Mouse (Mus musculus): ENCODE data around the gene Gm10272. TPM values are rescaled to one million over a fixed set of nuclear protein-coding genes. Genes with fewer than 3 reads are reported as not detected.
"Not testable (repeated sequence)": the region's sequence is repeated elsewhere in the genome, so short reads cannot be mapped to it uniquely, and the experiment has no call there.

Gm10272 gene
- total RNA-seq, 1 experiment = not detected

- DNase-seq (ENCODE audit: low read depth, low spot score) = no peak
- no peaks in the 10 kb centered on the region for H3K9me3 ChIP-seq (ENCODE audit: control insufficient read depth, insufficient read depth, low read depth, low read length)
- TF ChIP-seq ZNF384 (IDR thresholded peaks at IDR 0.05; ENCODE audit: low read depth, low read length) (no peak), ZC3H11A (IDR thresholded peaks at IDR 0.05; ENCODE audit: borderline replicate concordance, low read depth, low read length) (no peak), CHD2 (IDR thresholded peaks at IDR 0.05; ENCODE audit: low read depth, low read length) (no peak)
- in situ Hi-C loops (cut with MboI; ENCODE audit: low sequenced_read_pairs in 2 of 2, unreplicated experiment in 2 of 2) = no loop called here
- no peak overlapping the region for H3K27ac ChIP-seq (ENCODE audit: insufficient read depth, low read depth, low read length, poor library complexity, severe bottlenecking)
- no peak overlapping the region for H3K4me3 ChIP-seq (ENCODE audit: insufficient read depth in 1 of 2, low read depth in 1 of 2, low read length in 2 of 2, poor library complexity in 1 of 2, severe bottlenecking in 1 of 2)
- H3K9ac ChIP-seq (ENCODE audit: insufficient read depth, low read depth, low read length, poor library complexity, severe bottlenecking) = no peak overlapping the region
- H3K36me3 ChIP-seq (ENCODE audit: control insufficient read depth, insufficient read depth, low read length, poor library complexity, severe bottlenecking) = no peaks in the 10 kb centered on the region
- no peaks in the 10 kb centered on the region for H3K4me1 ChIP-seq (ENCODE audit: control insufficient read depth in 2 of 2, insufficient read depth in 2 of 2, low read length in 2 of 2, poor library complexity in 1 of 2)
Observed at GRCm38 (mm10) chr10:77713734-77714133, 7.3 kb downstream of the Gm10272 start.

- Histone ChIP-seq H3K9me3 (ENCODE audit: control insufficient read depth, insufficient read depth, low read depth, low read length) (no peaks in the 10 kb centered on the region), H3K4me1 (ENCODE audit: control insufficient read depth in 2 of 2, insufficient read depth in 2 of 2, low read length in 2 of 2, poor library complexity in 1 of 2) (no peaks in the 10 kb centered on the region), H3K9ac (ENCODE audit: insufficient read depth, low read depth, low read length, poor library complexity, severe bottlenecking) (no peak within 1 kb of the TSS), H3K4me3 (ENCODE audit: insufficient read depth in 1 of 2, low read depth in 1 of 2, low read length in 2 of 2, poor library complexity in 1 of 2, severe bottlenecking in 1 of 2) (no peak within 1 kb of the TSS), H3K27ac (ENCODE audit: insufficient read depth, low read depth, low read length, poor library complexity, severe bottlenecking) (no peak within 1 kb of the TSS; the same call in 1 of the 2 replicates), H3K36me3 (ENCODE audit: control insufficient read depth, insufficient read depth, low read length, poor library complexity, severe bottlenecking) (no peaks in the 10 kb centered on the region)
- in situ Hi-C loops (cut with MboI; ENCODE audit: low sequenced_read_pairs in 2 of 2, unreplicated experiment in 2 of 2) = no loop called here
- TF ChIP-seq ZC3H11A (IDR thresholded peaks at IDR 0.05; ENCODE audit: borderline replicate concordance, low read depth, low read length) = no peak
- TF ChIP-seq ZNF384 (IDR thresholded peaks at IDR 0.05; ENCODE audit: low read depth, low read length) = no peak
- TF ChIP-seq CHD2 (IDR thresholded peaks at IDR 0.05; ENCODE audit: low read depth, low read length) = no peak
- no peak for TF ChIP-seq HCFC1 (IDR thresholded peaks at IDR 0.05; ENCODE audit: borderline replicate concordance, insufficient read depth, low read length)
- no peak for DNase-seq (ENCODE audit: low read depth, low spot score)
Observed at GRCm38 (mm10) chr10:77715507-77715906, 9.1 kb downstream of the Gm10272 start, which contains the start of gene Gm10142. Gene Gm10142, plus strand, starts transcription at chr10:77715807.

DNA sequence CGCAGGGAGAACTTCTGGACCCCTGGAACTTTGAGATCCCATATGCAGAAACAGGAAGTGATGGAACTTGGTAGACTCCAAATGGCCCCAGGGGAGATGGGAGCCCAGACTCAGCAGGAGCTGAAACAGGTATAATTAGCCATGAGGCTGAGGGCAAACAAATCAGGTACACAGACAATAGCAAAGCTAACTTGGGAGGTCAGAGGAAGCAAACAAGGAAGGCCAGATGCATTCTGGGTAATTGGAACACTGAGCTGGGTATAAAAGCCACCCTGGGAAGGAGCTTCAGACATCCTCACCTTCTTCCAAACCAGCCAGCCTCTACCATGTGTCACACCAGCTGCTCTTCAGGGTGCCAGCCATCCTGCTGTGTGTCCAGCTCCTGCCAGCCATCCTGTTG lies 13.9 kb downstream of the Gm10272 start, which contains the start of gene Krtap12-1:
Krtap12-1 (plus strand) TSS at position 301 of the 400 bp plus-strand sequence.
- DNase-seq (ENCODE audit: low read depth, low spot score); H3K4me1 ChIP-seq (ENCODE audit: control insufficient read depth in 2 of 2, insufficient read depth in 2 of 2, low read length in 2 of 2, poor library complexity in 1 of 2); H3K4me3 ChIP-seq (ENCODE audit: insufficient read depth in 1 of 2, low read depth in 1 of 2, low read length in 2 of 2, poor library complexity in 1 of 2, severe bottlenecking in 1 of 2); H3K9me3 ChIP-seq (ENCODE audit: control insufficient read depth, insufficient read depth, low read depth, low read length); H3K27ac ChIP-seq (ENCODE audit: insufficient read depth, low read depth, low read length, poor library complexity, severe bottlenecking); H3K9ac ChIP-seq (ENCODE audit: insufficient read depth, low read depth, low read length, poor library complexity, severe bottlenecking); in situ Hi-C loops (cut with MboI; ENCODE audit: low sequenced_read_pairs in 2 of 2, unreplicated experiment in 2 of 2); H3K36me3 ChIP-seq (ENCODE audit: control insufficient read depth, insufficient read depth, low read length, poor library complexity, severe bottlenecking): not testable (repeated sequence)

DNA sequence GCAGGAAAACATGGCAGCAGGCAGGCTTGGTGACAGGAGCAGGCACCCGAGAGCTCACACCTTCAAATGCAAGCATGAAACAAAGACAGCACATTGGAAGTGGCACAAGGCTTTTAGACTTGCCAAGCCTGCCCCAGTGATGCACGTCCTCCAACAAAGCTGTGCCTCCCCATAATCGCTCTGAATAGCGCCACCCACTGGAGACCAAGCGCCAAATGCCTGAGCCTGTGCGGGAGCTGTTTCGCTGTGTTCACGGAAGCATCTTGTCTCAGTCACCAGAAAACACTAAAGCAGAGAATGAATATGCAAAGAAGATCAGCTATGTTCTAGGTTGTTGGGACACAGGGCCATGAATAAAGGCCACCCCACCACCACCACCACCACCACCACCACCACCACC lies 18.4 kb downstream of the Gm10272 start:
- Histone ChIP-seq H3K36me3 (ENCODE audit: control insufficient read depth, insufficient read depth, low read length, poor library complexity, severe bottlenecking) (no peaks in the 10 kb centered on the region), H3K9me3 (ENCODE audit: control insufficient read depth, insufficient read depth, low read depth, low read length) (no peaks in the 10 kb centered on the region), H3K4me1 (ENCODE audit: control insufficient read depth in 2 of 2, insufficient read depth in 2 of 2, low read length in 2 of 2, poor library complexity in 1 of 2) (no peaks in the 10 kb centered on the region), H3K4me3 (ENCODE audit: insufficient read depth in 1 of 2, low read depth in 1 of 2, low read length in 2 of 2, poor library complexity in 1 of 2, severe bottlenecking in 1 of 2) (no peak overlapping the region), H3K9ac (ENCODE audit: insufficient read depth, low read depth, low read length, poor library complexity, severe bottlenecking) (no peak overlapping the region), H3K27ac (ENCODE audit: insufficient read depth, low read depth, low read length, poor library complexity, severe bottlenecking) (no peak overlapping the region)
- TF ChIP-seq ZC3H11A (IDR thresholded peaks at IDR 0.05; ENCODE audit: borderline replicate concordance, low read depth, low read length) (0 out of 2 replicates have a peak, but pooled peaks have one; percentile 0), ZNF384 (IDR thresholded peaks at IDR 0.05; ENCODE audit: low read depth, low read length) (no peak)
- DNase-seq (ENCODE audit: low read depth, low spot score) = peak; percentile 33
- in situ Hi-C loops (cut with MboI; ENCODE audit: low sequenced_read_pairs in 2 of 2, unreplicated experiment in 2 of 2) = no loop called here

- H3K4me3 ChIP-seq (ENCODE audit: insufficient read depth in 1 of 2, low read depth in 1 of 2, low read length in 2 of 2, poor library complexity in 1 of 2, severe bottlenecking in 1 of 2) = no peak within 1 kb of the TSS
- no peak within 1 kb of the TSS for H3K27ac ChIP-seq (ENCODE audit: insufficient read depth, low read depth, low read length, poor library complexity, severe bottlenecking)
- in situ Hi-C loops (cut with MboI; ENCODE audit: low sequenced_read_pairs in 2 of 2, unreplicated experiment in 2 of 2) = no loop called here
- no peak for TF ChIP-seq ZNF384 (IDR thresholded peaks at IDR 0.05; ENCODE audit: low read depth, low read length)
- DNase-seq (ENCODE audit: low read depth, low spot score) = no peak
- no peak within 1 kb of the TSS for H3K9ac ChIP-seq (ENCODE audit: insufficient read depth, low read depth, low read length, poor library complexity, severe bottlenecking)
- H3K9me3 ChIP-seq (ENCODE audit: control insufficient read depth, insufficient read depth, low read depth, low read length) = no peaks in the 10 kb centered on the region
- no peaks in the 10 kb centered on the region for H3K4me1 ChIP-seq (ENCODE audit: control insufficient read depth in 2 of 2, insufficient read depth in 2 of 2, low read length in 2 of 2, poor library complexity in 1 of 2)
- no peaks in the 10 kb centered on the region for H3K36me3 ChIP-seq (ENCODE audit: control insufficient read depth, insufficient read depth, low read length, poor library complexity, severe bottlenecking)
Observed at GRCm38 (mm10) chr10:77726186-77726585, 19.8 kb downstream of the Gm10272 start, which contains the start of gene Gm10100. Gene Gm10100, plus strand, starts transcription at chr10:77726486.

All from ES-E14 (cell line).